Mouse (Mus musculus): ENCODE measurements around the gene Gjc3.

DNA sequence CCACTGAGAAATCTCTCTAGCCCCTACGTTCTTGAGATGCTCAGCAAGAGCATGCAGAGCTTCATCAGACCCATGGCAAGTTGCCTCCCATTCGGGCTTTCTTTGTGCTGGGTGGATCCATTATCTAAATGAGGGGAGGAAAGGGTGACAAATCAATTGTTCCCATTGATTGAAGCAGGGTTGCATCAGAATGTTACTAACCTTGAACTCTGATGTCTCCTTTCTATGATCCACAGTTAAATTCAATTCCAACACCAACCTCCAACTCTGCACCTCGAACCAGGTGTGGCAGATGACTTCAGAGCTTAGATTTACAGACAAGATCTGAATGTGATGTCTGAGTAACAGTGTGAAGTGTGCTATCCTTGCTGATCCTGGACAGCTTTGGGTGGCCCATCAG is 11.8 kb upstream of the Gjc3 start:
- TF ChIP-seq CTCF (conservative IDR thresholded peaks at IDR 0.05; ENCODE audit: low read length) (no peak), POU5F1 (IDR thresholded peaks at IDR 0.05; ENCODE audit: borderline replicate concordance, low read length) (no peak), NANOG (IDR thresholded peaks at IDR 0.05; ENCODE audit: borderline replicate concordance, low read length) (no peak)

Measured in E14TG2a.4 (cell line).